Mouse (Mus musculus) heart, embryonic 15.5 days (tissue): ENCODE data around the gene Ppp3ca. TPM values are rescaled to one million over a fixed set of nuclear protein-coding genes. Genes with fewer than 3 reads are reported as not detected.

ENCODE experiments used
- ATAC-seq: fragments of 200-750 bp; cut with Nextera tagmentation; replicated peaks from 2 replicates; pipeline ENCODE4 v1.8.0; 2017; ENCODE audit warnings: low read depth, moderate TSS enrichment; ENCODE audit not compliant: insufficient number of reproducible peaks, insufficient read depth, low FRiP score
- H3K27ac ChIP-seq: fragments of 300-500 bp; sonication (generic); 2 replicates; pipeline ENCODE4 v1.5.1; 2015; ENCODE audit warnings: mild to moderate bottlenecking, inconsistent platforms
- H3K27me3 ChIP-seq: fragments of 300-500 bp; sonication (generic); 2 replicates; pipeline ENCODE4 v1.6.1; 2015; ENCODE audit warnings: inconsistent platforms
- H3K36me3 ChIP-seq: fragments of 300-500 bp; sonication (generic); 2 replicates; pipeline ENCODE4 v1.6.1; 2015; ENCODE audit warnings: mild to moderate bottlenecking, inconsistent platforms
- H3K4me1 ChIP-seq: fragments of 300-500 bp; sonication (generic); replicated peaks from 2 replicates; pipeline ENCODE4 v1.6.1; 2015; ENCODE audit warnings: inconsistent platforms
- H3K4me2 ChIP-seq: fragments of 300-500 bp; sonication (generic); 2 replicates; pipeline ENCODE4 v1.6.1; 2015; ENCODE audit warnings: inconsistent platforms, mild to moderate bottlenecking, moderate library complexity
- H3K4me3 ChIP-seq: fragments of 300-500 bp; sonication (generic); 2 replicates; pipeline ENCODE4 v1.5.1; 2015; ENCODE audit warnings: mild to moderate bottlenecking, inconsistent platforms
- H3K9ac ChIP-seq: fragments of 300-500 bp; sonication (generic); 2 replicates; pipeline ENCODE4 v1.6.1; 2015; ENCODE audit warnings: mild to moderate bottlenecking, inconsistent platforms
- H3K9me3 ChIP-seq: fragments of 300-500 bp; sonication (generic); replicated peaks from 2 replicates; pipeline ENCODE4 v1.6.1; 2016; ENCODE audit warnings: inconsistent platforms
- WGBS: fragments of 180-500 bp; shearing (Covaris S2); methylation state at CpG from one replicate; pipeline ENCODE4 v1.1.7; 2015; ENCODE audit warnings: mixed read lengths; 5-methylcytosine and 5-hydroxymethylcytosine counted together
- polyA plus RNA-seq: library from polyadenylated mRNA; unstranded; fragments of >200 nt; fragmentation: Nextera tagmentation; extraction: Ambion mirVana; gene quantifications from 2 replicates; pipeline ENCODE4 v1.2.1, GENCODE M21; 2015

The Ppp3ca gene
- polyA plus RNA-seq, 1 experiment from 2014 or later, result 47.6 TPM

GRCm38 (mm10) chr3:136818997-136819396 is 149.1 kb downstream of the Ppp3ca start:
- no peak overlapping the region for H3K4me2 ChIP-seq
- H3K27me3 ChIP-seq, result no peaks in the 10 kb centered on the region
- ATAC-seq, result no peak; the same call in 1 of the 2 replicates
- no peaks in the 10 kb centered on the region for H3K36me3 ChIP-seq
- H3K27ac ChIP-seq, result no peak overlapping the region
- no peaks in the 10 kb centered on the region for H3K9me3 ChIP-seq
- 34% methylated on average over 5 of the region's 5 CpGs for WGBS
- H3K4me3 ChIP-seq, result no peak overlapping the region
- H3K9ac ChIP-seq, result no peak overlapping the region
- H3K4me1 ChIP-seq, result peaks cover 9% of the 10 kb centered on the region; the same call in 1 of the 2 replicates

GRCm38 (mm10) chr3:136821039-136821438 is 151.1 kb downstream of the Ppp3ca start:
- Histone ChIP-seq H3K27ac (no peak overlapping the region), H3K4me3 (no peak overlapping the region), H3K9me3 (no peaks in the 10 kb centered on the region), H3K9ac (no peak overlapping the region), H3K4me2 (no peak overlapping the region), H3K27me3 (no peaks in the 10 kb centered on the region), H3K4me1 (peaks cover 6% of the 10 kb centered on the region; the same call in 1 of the 2 replicates), H3K36me3 (no peaks in the 10 kb centered on the region)
- ATAC-seq, result no peak
- WGBS, result 73% methylated on average over 3 of the region's 3 CpGs

GRCm38 (mm10) chr3:136821993-136822392 is 152.1 kb downstream of the Ppp3ca start:
- H3K36me3 ChIP-seq, result no peaks in the 10 kb centered on the region
- no peaks in the 10 kb centered on the region for H3K9me3 ChIP-seq
- 81% methylated on average over 2 of the region's 2 CpGs for WGBS
- no peak overlapping the region for H3K9ac ChIP-seq
- no peak overlapping the region for H3K27ac ChIP-seq
- peaks cover 6% of the 10 kb centered on the region; the same call in 1 of the 2 replicates for H3K4me1 ChIP-seq
- no peak overlapping the region for H3K4me2 ChIP-seq
- no peaks in the 10 kb centered on the region for H3K27me3 ChIP-seq
- ATAC-seq, result no peak
- no peak overlapping the region for H3K4me3 ChIP-seq

- H3K9ac ChIP-seq, result no peak overlapping the region
- no peak overlapping the region for H3K4me3 ChIP-seq
- no peaks in the 10 kb centered on the region for H3K27me3 ChIP-seq
- H3K9me3 ChIP-seq, result no peaks in the 10 kb centered on the region
- no peak overlapping the region for H3K27ac ChIP-seq
- H3K4me2 ChIP-seq, result no peak overlapping the region
- ATAC-seq, result no peak
- 89% methylated on average over 2 of the region's 2 CpGs for WGBS
- peaks cover 6% of the 10 kb centered on the region; the same call in 1 of the 2 replicates for H3K4me1 ChIP-seq
- H3K36me3 ChIP-seq, result no peaks in the 10 kb centered on the region
These were observed 152.5 kb downstream of the Ppp3ca start for GRCm38 (mm10) chr3:136822431-136822830.

- no peak overlapping the region for H3K27ac ChIP-seq
- no peaks in the 10 kb centered on the region for H3K9me3 ChIP-seq
- 61% methylated on average over 2 of the region's 2 CpGs for WGBS
- no peak for ATAC-seq
- no peaks in the 10 kb centered on the region for H3K27me3 ChIP-seq
- H3K9ac ChIP-seq, result no peak overlapping the region
- no peaks in the 10 kb centered on the region for H3K36me3 ChIP-seq
- peaks cover 7% of the 10 kb centered on the region for H3K4me1 ChIP-seq
- no peak overlapping the region for H3K4me2 ChIP-seq
- no peak overlapping the region for H3K4me3 ChIP-seq
These were observed 158.5 kb downstream of the Ppp3ca start for GRCm38 (mm10) chr3:136828451-136828850.

- Histone ChIP-seq H3K27ac (no peak overlapping the region), H3K4me3 (no peak overlapping the region), H3K9ac (no peak overlapping the region), H3K4me2 (no peak overlapping the region), H3K27me3 (no peaks in the 10 kb centered on the region), H3K4me1 (peaks cover 13% of the 10 kb centered on the region), H3K36me3 (no peaks in the 10 kb centered on the region), H3K9me3 (no peaks in the 10 kb centered on the region)
- WGBS, result 88% methylated on average over 5 of the region's 5 CpGs
- ATAC-seq, result no peak
These were observed 159.2 kb downstream of the Ppp3ca start for GRCm38 (mm10) chr3:136829109-136829508.

GRCm38 (mm10) chr3:136830687-136831220 is 160.8 kb downstream of the Ppp3ca start:
- Histone ChIP-seq H3K4me3 (no peak overlapping the region), H3K4me2 (no peak overlapping the region), H3K27ac (no peak overlapping the region), H3K27me3 (no peaks in the 10 kb centered on the region), H3K4me1 (peaks cover 18% of the 10 kb centered on the region), H3K9me3 (no peaks in the 10 kb centered on the region), H3K36me3 (no peaks in the 10 kb centered on the region), H3K9ac (no peak overlapping the region)
- 66% methylated on average over 12 of the region's 12 CpGs for WGBS
- ATAC-seq, result no peak

- Histone ChIP-seq H3K9me3 (no peaks in the 10 kb centered on the region), H3K4me1 (peaks cover 28% of the 10 kb centered on the region), H3K4me3 (no peak overlapping the region), H3K9ac (no peak overlapping the region), H3K27me3 (no peaks in the 10 kb centered on the region), H3K4me2 (peak overlapping the region; percentile 1; the same call in 1 of the 2 replicates), H3K27ac (no peak overlapping the region), H3K36me3 (no peaks in the 10 kb centered on the region)
- no peak for ATAC-seq
- 58% methylated on average over 11 of the region's 11 CpGs for WGBS
These were observed 163.2 kb downstream of the Ppp3ca start for GRCm38 (mm10) chr3:136833003-136833745.

GRCm38 (mm10) chr3:136833893-136834292 is 164.0 kb downstream of the Ppp3ca start:
- no peaks in the 10 kb centered on the region for H3K36me3 ChIP-seq
- H3K27ac ChIP-seq, result peak overlapping the region; percentile 35; the same call in 1 of the 2 replicates
- peak; percentile 31; the same call in 1 of the 2 replicates for ATAC-seq
- peak overlapping the region; percentile 8; the same call in 1 of the 2 replicates for H3K4me2 ChIP-seq
- WGBS, result 12% methylated on average over 5 of the region's 5 CpGs
- no peaks in the 10 kb centered on the region for H3K9me3 ChIP-seq
- no peak overlapping the region for H3K9ac ChIP-seq
- no peaks in the 10 kb centered on the region for H3K27me3 ChIP-seq
- peaks cover 28% of the 10 kb centered on the region for H3K4me1 ChIP-seq
- no peak overlapping the region for H3K4me3 ChIP-seq

- Histone ChIP-seq H3K4me1 (peaks cover 28% of the 10 kb centered on the region), H3K27me3 (no peaks in the 10 kb centered on the region), H3K27ac (no peak overlapping the region), H3K4me2 (no peak overlapping the region), H3K9ac (no peak overlapping the region), H3K9me3 (no peaks in the 10 kb centered on the region), H3K36me3 (no peaks in the 10 kb centered on the region), H3K4me3 (no peak overlapping the region)
- no peak for ATAC-seq
- WGBS, result 36% methylated on average over 9 of the region's 9 CpGs
These were observed 165.9 kb downstream of the Ppp3ca start for GRCm38 (mm10) chr3:136835851-136836250.

- 23% methylated on average over 17 of the region's 17 CpGs for WGBS
- Histone ChIP-seq H3K9me3 (no peaks in the 10 kb centered on the region), H3K4me1 (peaks cover 26% of the 10 kb centered on the region), H3K9ac (no peak overlapping the region), H3K27ac (peak overlapping the region; percentile 33; the same call in 1 of the 2 replicates), H3K36me3 (no peaks in the 10 kb centered on the region), H3K27me3 (no peaks in the 10 kb centered on the region), H3K4me3 (no peak overlapping the region), H3K4me2 (0 out of 2 replicates have a peak overlapping the region, but pooled peaks have one; percentile 16)
- ATAC-seq, result peak; percentile 27; the same call in 1 of the 2 replicates
These were observed 166.6 kb downstream of the Ppp3ca start for GRCm38 (mm10) chr3:136836319-136837193.
